Mouse (Mus musculus) c-Kit-negative CD71-positive TER-119-positive erythroid progenitor cells, embryonic 14.5 days (primary cell): Measurements from ENCODE around the gene Olfr1353.
"Not testable (repeated sequence)": the region's sequence is repeated elsewhere in the genome, so short reads cannot be mapped to it uniquely, and the experiment has no call there.

Source experiments
- DNase-seq: peaks from one replicate; pipeline ENCODE4 v3.0.0-alpha.2; 2013; ENCODE audit warnings: low read depth, low spot score

The Olfr1353 gene

DNA sequence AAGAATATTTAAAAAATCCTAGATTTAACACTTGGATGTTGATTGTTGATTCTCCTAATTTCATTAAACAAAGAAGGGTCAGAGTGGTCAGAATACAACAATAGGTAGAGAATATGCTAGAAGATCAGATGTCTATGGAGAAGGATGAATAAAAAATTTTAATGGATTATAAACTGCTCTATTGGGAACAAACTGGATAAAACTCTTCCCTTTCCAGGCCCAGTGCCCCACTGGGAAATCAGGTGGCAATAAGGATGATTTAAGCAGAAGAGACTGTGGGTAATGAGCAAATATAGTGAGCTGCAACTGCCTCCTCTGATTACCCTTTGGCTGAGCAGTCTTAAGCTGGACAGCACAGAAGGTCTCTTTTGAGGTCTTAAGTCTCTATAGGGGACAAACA lies at the start of gene Olfr1353:
Gene Olfr1353, plus strand, starts transcription at position 301 of the 400 bp plus-strand sequence.
- not testable (repeated sequence) for DNase-seq

GRCm38 (mm10) chr10:78950336-78950735 lies 12.8 kb upstream of the Olfr1353 start, which contains the start of gene Olfr8:
Gene Olfr8, plus strand, starts transcription at chr10:78950636.
- not testable (repeated sequence) for DNase-seq

DNA sequence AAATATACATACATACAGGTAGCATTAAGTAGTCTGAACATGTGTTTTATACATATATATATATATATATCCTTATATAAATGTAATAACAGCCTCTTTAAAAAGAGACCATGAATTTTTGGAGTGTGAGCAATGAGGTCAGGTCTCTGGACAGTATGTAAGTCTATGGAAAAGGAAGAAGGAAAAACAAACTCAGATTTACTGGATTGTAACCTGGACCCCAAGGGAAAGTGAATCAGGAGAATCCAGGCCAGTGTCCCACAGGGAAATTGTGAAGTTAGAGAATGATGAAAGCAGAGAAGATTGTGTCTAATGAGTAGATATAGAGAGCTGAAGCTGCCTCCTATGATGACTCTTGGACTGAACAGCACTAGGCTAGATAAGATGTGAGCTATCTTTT lies 17.6 kb downstream of the Olfr1353 start, which contains the start of gene Olfr1352:
Gene Olfr1352, plus strand, starts transcription at position 301 of the 400 bp plus-strand sequence.
- DNase-seq, result no peak

GRCm38 (mm10) chr10:79012172-79012571 lies 49.1 kb downstream of the Olfr1353 start, which contains the start of gene Olfr1351:
Gene Olfr1351, plus strand, starts transcription at chr10:79012472.
- no peak for DNase-seq
